Mouse (Mus musculus): ENCODE measurements around the gene Grm5. TPM values are rescaled to one million over a fixed set of nuclear protein-coding genes. Genes with fewer than 3 reads are reported as not detected.

Grm5 gene
- polyA plus RNA-seq, 1 experiment from 2014 or later = not detected

Other genes with a start within 250 kb of the Grm5 start
- 0.01 and 0.02 TPM in 2 replicates for gene Tyr, start 90.7 kb upstream of the Grm5 start, polyA plus RNA-seq (2015; fragmentation: Nextera tagmentation; extraction: Ambion mirVana)

Measured in liver, embryonic 15.5 days (tissue).